Mouse (Mus musculus) midbrain, embryonic 14.5 days (tissue): ENCODE measurements around the gene Atp9a. TPM values are rescaled to one million over a fixed set of nuclear protein-coding genes. Genes with fewer than 3 reads are reported as not detected.

Source experiments
- ATAC-seq: fragments of 200-750 bp; cut with Nextera tagmentation; 2 replicates; pipeline ENCODE4 v1.8.0; 2017; ENCODE audit warnings: moderate number of reproducible peaks, moderate library complexity; ENCODE audit not compliant: low FRiP score, low TSS enrichment
- DNase-seq: peaks from one replicate; pipeline ENCODE4 v3.0.0-alpha.2; 2015
- H3K27ac ChIP-seq: fragments of 300-500 bp; sonication (generic); replicated peaks from 2 replicates; pipeline ENCODE4 v1.5.1; 2014; ENCODE audit warnings: mild to moderate bottlenecking, low read depth, low read length, moderate library complexity
- H3K27me3 ChIP-seq: fragments of 300-500 bp; sonication (generic); 2 replicates; pipeline ENCODE4 v1.6.1; 2014; ENCODE audit warnings: low read length, control low read depth, mixed read lengths; ENCODE audit not compliant: control insufficient read depth, insufficient read depth
- H3K36me3 ChIP-seq: fragments of 300-500 bp; sonication (generic); 2 replicates; pipeline ENCODE4 v1.6.1; 2014; ENCODE audit warnings: low read length, control low read depth; ENCODE audit not compliant: control insufficient read depth, insufficient read depth
- H3K4me1 ChIP-seq: fragments of 300-500 bp; sonication (generic); 2 replicates; pipeline ENCODE4 v1.6.1; 2014; ENCODE audit warnings: mild to moderate bottlenecking, antibody characterized with exemption, low read length, control low read depth; ENCODE audit not compliant: control insufficient read depth, insufficient read depth
- H3K4me2 ChIP-seq: fragments of 300-500 bp; sonication (generic); 2 replicates; pipeline ENCODE4 v1.6.1; 2014; ENCODE audit warnings: mild to moderate bottlenecking, low read length, moderate library complexity
- H3K4me3 ChIP-seq: fragments of 300-500 bp; sonication (generic); replicated peaks from 2 replicates; pipeline ENCODE4 v1.5.1; 2014; ENCODE audit warnings: low read depth, low read length
- H3K9ac ChIP-seq: fragments of 300-500 bp; sonication (generic); replicated peaks from 2 replicates; pipeline ENCODE4 v1.6.1; 2014; ENCODE audit warnings: mild to moderate bottlenecking, low read length, moderate library complexity
- H3K9me3 ChIP-seq: fragments of 300-500 bp; sonication (generic); 2 replicates; pipeline ENCODE4 v1.6.1; 2016; ENCODE audit warnings: low read length, control low read depth, mixed read lengths; ENCODE audit not compliant: control insufficient read depth
- WGBS: fragments of 180-500 bp; shearing (Covaris S2); extraction: QIAGEN DNeasy Blood & Tissue Kit; methylation state at CpG from one replicate; pipeline ENCODE4 v1.1.7; 2014; 5-methylcytosine and 5-hydroxymethylcytosine counted together
- polyA plus RNA-seq: library from polyadenylated mRNA; unstranded; fragments of >200 nt; fragmentation: Nextera tagmentation; extraction: Ambion mirVana; gene quantifications from 2 replicates; pipeline ENCODE4 v1.2.1, GENCODE M21; 2014

Gene Atp9a
- polyA plus RNA-seq, 1 experiment from 2014 or later = 79.7 TPM

DNA sequence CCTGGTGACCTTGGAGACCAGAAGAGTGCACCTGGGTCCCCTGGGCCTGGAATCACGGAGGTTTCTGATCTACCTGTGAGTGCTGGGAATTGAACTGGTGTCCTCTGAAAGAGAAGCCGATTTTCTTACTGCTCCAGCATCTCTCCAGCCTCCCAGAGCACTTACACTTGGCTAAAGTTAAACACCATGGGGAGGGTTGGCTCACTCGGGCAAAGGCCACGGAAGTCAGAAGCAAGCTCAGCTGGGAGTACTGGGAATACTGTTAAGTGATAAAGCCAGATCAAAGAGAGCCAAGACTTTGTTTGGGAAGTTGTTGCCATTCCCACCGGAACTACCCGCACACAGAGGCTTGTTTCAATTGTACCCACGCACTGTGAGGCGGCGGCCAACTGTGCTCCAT lies 87.7 kb downstream of the Atp9a start:
- 77% methylated on average over 9 of the region's 9 CpGs for WGBS
- DNase-seq (no peak), ATAC-seq (no peak)
- Histone ChIP-seq H3K27ac (no peak overlapping the region), H3K9me3 (no peaks in the 10 kb centered on the region), H3K4me3 (no peak overlapping the region), H3K9ac (no peak overlapping the region), H3K4me2 (no peak overlapping the region), H3K27me3 (no peaks in the 10 kb centered on the region), H3K36me3 (peaks cover 62% of the 10 kb centered on the region), H3K4me1 (no peaks in the 10 kb centered on the region)

DNA sequence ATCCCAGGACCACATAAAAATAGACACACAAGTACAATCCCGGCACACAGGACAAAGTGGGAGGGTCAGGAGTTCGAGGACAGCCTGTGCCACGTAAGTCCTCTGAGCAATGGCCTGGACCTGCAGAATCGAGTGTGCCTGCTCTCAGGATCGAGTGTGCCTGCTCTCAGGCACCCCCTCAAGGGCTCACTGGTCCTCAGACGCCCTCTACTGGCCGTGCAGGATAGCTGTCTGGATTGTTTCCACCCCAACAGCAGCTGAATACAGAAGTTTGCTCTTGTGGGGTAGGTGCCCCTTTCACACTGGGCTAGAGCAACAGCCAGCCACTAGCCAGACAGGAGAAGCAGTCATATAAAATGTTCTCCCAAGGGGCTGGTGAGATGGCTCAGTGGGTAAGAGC lies 90.5 kb downstream of the Atp9a start:
- DNase-seq (no peak), ATAC-seq (no peak)
- no peak overlapping the region for H3K27ac ChIP-seq
- WGBS = 50% methylated on average over 7 of the region's 7 CpGs
- no peak overlapping the region for H3K9ac ChIP-seq
- H3K4me2 ChIP-seq = no peak overlapping the region
- no peaks in the 10 kb centered on the region for H3K4me1 ChIP-seq
- H3K4me3 ChIP-seq = no peak overlapping the region
- peaks cover 72% of the 10 kb centered on the region for H3K36me3 ChIP-seq
- no peaks in the 10 kb centered on the region for H3K9me3 ChIP-seq
- no peaks in the 10 kb centered on the region for H3K27me3 ChIP-seq

DNA sequence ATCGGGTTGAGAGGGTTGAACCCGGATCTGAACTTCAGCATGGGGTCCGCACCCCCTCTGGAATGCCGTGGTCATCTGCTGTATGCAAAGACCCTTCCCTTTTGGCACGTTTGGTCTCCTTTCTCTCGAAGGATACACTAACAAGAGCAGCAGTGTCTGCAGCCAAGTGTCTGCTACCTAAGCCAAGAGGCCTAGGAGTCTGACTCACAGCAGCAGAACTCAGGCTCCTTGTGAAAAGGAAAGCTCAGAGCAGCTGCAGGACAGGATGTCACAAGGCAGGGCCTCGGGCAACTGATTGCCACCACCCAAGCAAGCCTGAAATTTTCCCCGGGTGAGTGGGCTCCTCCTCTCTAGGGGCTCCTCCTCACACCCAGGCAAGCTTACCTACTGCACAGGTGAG lies 94.0 kb downstream of the Atp9a start:
- WGBS = 90% methylated on average over 8 of the region's 8 CpGs
- no peaks in the 10 kb centered on the region for H3K27me3 ChIP-seq
- H3K36me3 ChIP-seq = peaks cover 80% of the 10 kb centered on the region
- no peak overlapping the region for H3K4me3 ChIP-seq
- no peak overlapping the region for H3K9ac ChIP-seq
- ATAC-seq (no peak), DNase-seq (no peak)
- no peak overlapping the region for H3K4me2 ChIP-seq
- H3K4me1 ChIP-seq = no peaks in the 10 kb centered on the region
- no peaks in the 10 kb centered on the region for H3K9me3 ChIP-seq
- no peak overlapping the region for H3K27ac ChIP-seq

GRCm38 (mm10) chr2:168644855-168645254 lies 97.4 kb downstream of the Atp9a start:
- Histone ChIP-seq H3K4me3 (no peak overlapping the region), H3K27me3 (no peaks in the 10 kb centered on the region), H3K9me3 (no peaks in the 10 kb centered on the region), H3K4me1 (0 out of 2 replicates have a peak, but pooled peaks cover 5% of the 10 kb centered on the region), H3K27ac (peak overlapping the region; percentile 45; the same call in 1 of the 2 replicates), H3K36me3 (peaks cover 80% of the 10 kb centered on the region), H3K9ac (0 out of 2 replicates have a peak overlapping the region, but pooled peaks have one; percentile 20), H3K4me2 (no peak overlapping the region)
- ATAC-seq (no peak), DNase-seq (peak; percentile 65)
- 32% methylated on average over 6 of the region's 6 CpGs for WGBS

GRCm38 (mm10) chr2:168643524-168644177 lies 98.6 kb downstream of the Atp9a start:
- H3K36me3 ChIP-seq = peaks cover 80% of the 10 kb centered on the region

GRCm38 (mm10) chr2:168642187-168642586 lies 100.0 kb downstream of the Atp9a start:
- H3K9ac ChIP-seq = no peak overlapping the region
- DNase-seq = peak; percentile 72
- 0 out of 2 replicates have a peak, but pooled peaks cover 5% of the 10 kb centered on the region for H3K4me1 ChIP-seq
- H3K36me3 ChIP-seq = peaks cover 80% of the 10 kb centered on the region
- no peak overlapping the region for H3K4me2 ChIP-seq
- WGBS = 26% methylated on average over 11 of the region's 11 CpGs
- no peaks in the 10 kb centered on the region for H3K9me3 ChIP-seq
- H3K4me3 ChIP-seq = no peak overlapping the region
- no peaks in the 10 kb centered on the region for H3K27me3 ChIP-seq
- ATAC-seq = peak; percentile 73
- peak overlapping the region; percentile 78 for H3K27ac ChIP-seq

More at GRCm38 (mm10) chr2:168643524-168644177, 98.6 kb downstream of the Atp9a start:
- Histone ChIP-seq H3K27me3 (no peaks in the 10 kb centered on the region), H3K27ac (no peak overlapping the region), H3K9me3 (no peaks in the 10 kb centered on the region), H3K4me2 (no peak overlapping the region), H3K4me1 (0 out of 2 replicates have a peak, but pooled peaks cover 5% of the 10 kb centered on the region), H3K9ac (no peak overlapping the region), H3K4me3 (no peak overlapping the region)
- DNase-seq (peak; percentile 13), ATAC-seq (no peak)
- WGBS = 84% methylated on average over 20 of the region's 20 CpGs

DNA sequence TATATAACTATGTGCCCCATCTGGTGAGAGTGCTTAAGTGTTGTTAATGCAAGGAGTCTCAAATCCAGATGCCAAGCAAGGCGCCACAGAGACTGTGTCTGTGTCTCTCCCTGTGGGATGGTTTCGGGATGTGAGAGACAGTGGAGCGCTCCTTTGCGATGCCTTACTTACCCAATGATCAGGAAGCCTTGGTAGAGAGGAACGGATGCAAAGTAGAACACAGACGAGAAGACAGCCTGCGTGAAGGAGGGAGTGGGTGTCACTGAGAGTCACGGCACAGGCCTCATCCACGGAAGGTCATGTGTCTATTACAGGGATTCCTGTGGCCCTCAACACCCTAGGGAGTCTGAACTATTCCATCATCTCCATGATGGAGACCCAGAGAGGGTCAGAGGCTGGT lies 101.7 kb downstream of the Atp9a start:
- no peak overlapping the region for H3K4me3 ChIP-seq
- peaks cover 80% of the 10 kb centered on the region for H3K36me3 ChIP-seq
- H3K9ac ChIP-seq = no peak overlapping the region
- H3K4me2 ChIP-seq = no peak overlapping the region
- WGBS = 96% methylated on average over 9 of the region's 9 CpGs
- no peaks in the 10 kb centered on the region for H3K27me3 ChIP-seq
- H3K4me1 ChIP-seq = 0 out of 2 replicates have a peak, but pooled peaks cover 5% of the 10 kb centered on the region
- no peaks in the 10 kb centered on the region for H3K9me3 ChIP-seq
- ATAC-seq (no peak), DNase-seq (no peak)
- H3K27ac ChIP-seq = no peak overlapping the region

- Histone ChIP-seq H3K4me3 (no peak overlapping the region), H3K27me3 (no peaks in the 10 kb centered on the region), H3K4me1 (no peaks in the 10 kb centered on the region), H3K9me3 (no peaks in the 10 kb centered on the region), H3K9ac (no peak overlapping the region), H3K4me2 (no peak overlapping the region), H3K27ac (no peak overlapping the region), H3K36me3 (peaks cover 62% of the 10 kb centered on the region)
- 88% methylated on average over 7 of the region's 7 CpGs for whole genome bisulfite sequencing
- DNase-seq = no peak
- ATAC-seq = no peak
Measured at GRCm38 (mm10) chr2:168634881-168635280, 107.3 kb downstream of the Atp9a start.

DNA sequence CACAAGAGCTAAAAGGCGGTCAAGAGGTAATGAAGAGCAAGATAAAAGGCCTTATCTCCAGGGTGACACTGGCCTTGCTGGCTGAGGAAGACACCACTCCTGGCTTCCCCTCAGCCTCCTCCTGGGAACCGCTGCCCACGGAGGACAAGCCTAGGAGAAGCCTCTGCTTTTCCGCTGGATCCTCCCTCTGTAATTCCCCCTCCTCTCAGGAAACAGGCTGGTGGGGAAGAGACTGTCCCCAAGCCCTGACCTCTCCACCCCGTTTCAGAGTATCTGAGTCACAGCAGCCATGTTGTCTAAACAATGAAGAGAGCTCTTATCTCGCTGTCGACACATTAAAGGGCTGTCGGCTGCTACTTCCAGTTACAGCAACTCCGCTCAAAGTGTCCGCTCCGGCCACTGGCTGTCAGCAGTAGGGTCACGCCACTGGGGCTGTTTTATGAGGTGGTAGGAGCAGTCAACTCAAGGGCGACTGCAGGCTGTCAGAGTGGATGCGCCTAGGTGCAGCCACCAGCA lies 108.8 kb downstream of the Atp9a start:
- peaks cover 48% of the 10 kb centered on the region for H3K36me3 ChIP-seq
- H3K4me3 ChIP-seq = no peak overlapping the region
- no peak overlapping the region for H3K27ac ChIP-seq
- no peak overlapping the region for H3K4me2 ChIP-seq
- DNase-seq (no peak), ATAC-seq (no peak)
- H3K9ac ChIP-seq = no peak overlapping the region
- no peaks in the 10 kb centered on the region for H3K4me1 ChIP-seq
- no peaks in the 10 kb centered on the region for H3K9me3 ChIP-seq
- 72% methylated on average over 14 of the region's 14 CpGs for WGBS
- no peaks in the 10 kb centered on the region for H3K27me3 ChIP-seq
